In the genomic region with DNA sequence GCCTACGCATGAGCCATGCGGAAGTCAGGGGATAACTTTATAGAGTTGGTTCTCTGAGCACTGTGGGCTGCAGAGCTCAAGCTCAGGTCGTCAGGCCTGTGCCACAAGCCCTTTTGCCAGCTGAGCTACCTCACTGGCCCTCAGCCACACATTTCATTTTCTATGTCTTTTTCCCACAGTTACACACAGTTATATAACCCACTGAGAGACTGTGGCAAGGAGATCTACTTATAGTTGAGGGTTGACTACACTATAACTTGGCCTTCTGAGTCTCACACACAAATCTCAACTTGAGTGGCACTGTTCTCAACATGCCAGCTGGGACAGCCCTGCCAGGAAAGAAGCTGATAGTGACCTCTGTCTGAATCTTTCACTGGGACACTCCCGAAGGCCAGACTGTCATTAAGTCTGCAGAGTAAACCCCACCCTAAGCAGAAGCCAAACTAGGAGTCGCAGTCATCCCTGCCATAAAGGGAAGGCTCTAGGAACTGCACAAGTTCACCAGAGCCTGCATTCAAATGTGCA, we compare ENCODE assay signal across 15 mouse cellular contexts. TPM values are rescaled to one million over a fixed set of nuclear protein-coding genes. Genes with fewer than 3 reads are reported as not detected.
A peak's percentile ranks its signal among the peaks of the same experiment; 100 is the strongest.
DNase-seq lines count a peak whose midpoint lies in the region; ATAC-seq and TF ChIP-seq lines count a peak whose summit lies in the region.
"Had no signal": no experiment of that assay in that cellular context is flagged by ENCODE, and none has a peak within 500 bp of the region (broad histone marks: within the 10 kb centered on the region; RNA-seq: fewer than 3 reads in every experiment).

No protein-coding gene starts in this region.

- H3K9me3 ChIP-seq in embryonic facial prominence, embryonic 14.5 days (ENCODE audit: control insufficient read depth, low read length), result no peaks in the 10 kb centered on the region
- H3K9me3 ChIP-seq in embryonic facial prominence, embryonic 10.5 days, result no peaks in the 10 kb centered on the region
- no peaks in the 10 kb centered on the region for H3K9me3 ChIP-seq in liver, postnatal 0 days (ENCODE audit: low read length)
- no peaks in the 10 kb centered on the region for H3K9me3 ChIP-seq in heart, embryonic 14.5 days (ENCODE audit: control insufficient read depth, low read length)
- H3K9me3 ChIP-seq: embryonic facial prominence, embryonic 12.5 days; hindbrain, embryonic 15.5 days had no signal

- no peak overlapping the region for H3K4me2 ChIP-seq in embryonic facial prominence, embryonic 14.5 days (ENCODE audit: low read depth, low read length)
- H3K4me2 ChIP-seq in liver, postnatal 0 days (ENCODE audit: low read depth, low read length), result no peak overlapping the region
- H3K4me2 ChIP-seq in heart, embryonic 14.5 days (ENCODE audit: low read length), result no peak overlapping the region
- H3K4me2 ChIP-seq: embryonic facial prominence, embryonic 12.5 days; hindbrain, embryonic 15.5 days had no signal

- peak overlapping the region; percentile 39; the same call in 1 of the 2 replicates for H3K27ac ChIP-seq in embryonic facial prominence, embryonic 14.5 days (replicated peaks; ENCODE audit: low read depth, low read length)
- no peak overlapping the region for H3K27ac ChIP-seq in embryonic facial prominence, embryonic 10.5 days (replicated peaks)
- peak overlapping the region; percentile 51; the same call in 1 of the 2 replicates for H3K27ac ChIP-seq in liver, postnatal 0 days (ENCODE audit: low read depth)
- H3K27ac ChIP-seq in heart, embryonic 14.5 days (replicated peaks in 1 of 2; ENCODE audit: control insufficient read depth in 1 of 2, insufficient read depth in 1 of 2, low read depth in 2 of 2, low read length in 2 of 2), result peak overlapping the region; percentile 15 to 49; a peak in 3 of 4 replicates
- H3K27ac ChIP-seq: embryonic facial prominence, embryonic 12.5 days; hindbrain, embryonic 15.5 days had no signal

- DNase-seq in embryonic facial prominence, embryonic 14.5 days (ENCODE audit: low spot score), result no peak
- DNase-seq in embryonic facial prominence, embryonic 10.5 days (ENCODE audit: low spot score), result no peak
- no peak for DNase-seq in liver, postnatal 0 days
- no peak for DNase-seq in liver
- DNase-seq in skeletal muscle tissue, adult 2 months (ENCODE audit: low read depth, low spot score), result peak; percentile 47
- no peak for DNase-seq in cerebellum, postnatal 14 days
- DNase-seq: B cell, adult 2 months; cerebellum, adult 9-10 months; thymus, postnatal 14 days had no signal

- ATAC-seq in embryonic facial prominence, embryonic 14.5 days (ENCODE audit: low read depth), result no peak
- no peak for ATAC-seq in liver, postnatal 0 days
- no peak for ATAC-seq in heart, embryonic 14.5 days (ENCODE audit: insufficient number of reproducible peaks, insufficient read depth, low FRiP score, low read depth)
- ATAC-seq in monocyte, adult 5-6 weeks (replicated peaks; ENCODE audit: insufficient number of reproducible peaks, low FRiP score, low TSS enrichment, poor library complexity, severe bottlenecking), result no peak
- ATAC-seq: forebrain, embryonic 16.5 days had no signal

- no peak overlapping the region for H3K9ac ChIP-seq in embryonic facial prominence, embryonic 14.5 days (ENCODE audit: low read depth, low read length)
- no peak overlapping the region for H3K9ac ChIP-seq in liver, postnatal 0 days (replicated peaks)
- no peak overlapping the region; the same call in 1 of the 2 replicates for H3K9ac ChIP-seq in heart, embryonic 14.5 days (ENCODE audit: low read length)
- H3K9ac ChIP-seq: embryonic facial prominence, embryonic 12.5 days; hindbrain, embryonic 15.5 days had no signal

- H3K4me3 ChIP-seq in embryonic facial prominence, embryonic 14.5 days (ENCODE audit: low read depth, low read length), result no peak overlapping the region
- no peak overlapping the region for H3K4me3 ChIP-seq in embryonic facial prominence, embryonic 10.5 days
- H3K4me3 ChIP-seq in liver, postnatal 0 days (ENCODE audit: low read depth, low read length), result no peak overlapping the region
- H3K4me3 ChIP-seq in heart, embryonic 14.5 days (ENCODE audit: control insufficient read depth in 1 of 2, insufficient read depth in 1 of 2, low read depth in 1 of 2, low read length in 2 of 2), result no peak overlapping the region
- H3K4me3 ChIP-seq: embryonic facial prominence, embryonic 12.5 days; hindbrain, embryonic 15.5 days; myocyte had no signal

- H3K27me3 ChIP-seq in embryonic facial prominence, embryonic 14.5 days (replicated peaks; ENCODE audit: control insufficient read depth, insufficient read depth, low read length), result no peaks in the 10 kb centered on the region
- H3K27me3 ChIP-seq in embryonic facial prominence, embryonic 10.5 days (replicated peaks; ENCODE audit: low read depth, poor library complexity, severe bottlenecking), result no peaks in the 10 kb centered on the region
- no peaks in the 10 kb centered on the region for H3K27me3 ChIP-seq in liver, postnatal 0 days (ENCODE audit: insufficient read depth, low read length)
- H3K27me3 ChIP-seq in heart, embryonic 14.5 days (ENCODE audit: control insufficient read depth, insufficient read depth, low read length), result no peaks in the 10 kb centered on the region
- H3K27me3 ChIP-seq: embryonic facial prominence, embryonic 12.5 days; hindbrain, embryonic 15.5 days had no signal

- no peak for TF ChIP-seq EP300 in liver, postnatal 0 days (IDR thresholded peaks at IDR 0.05; ENCODE audit: low read depth)

- peaks cover 34% of the 10 kb centered on the region for H3K4me1 ChIP-seq in embryonic facial prominence, embryonic 14.5 days (ENCODE audit: control insufficient read depth, insufficient read depth, low read length)
- peaks cover 29% of the 10 kb centered on the region for H3K4me1 ChIP-seq in embryonic facial prominence, embryonic 10.5 days
- peaks cover 27% of the 10 kb centered on the region for H3K4me1 ChIP-seq in liver, postnatal 0 days (ENCODE audit: insufficient read depth)
- peaks cover 24 to 46% of the 10 kb centered on the region in 2 experiments for H3K4me1 ChIP-seq in heart, embryonic 14.5 days (ENCODE audit: control insufficient read depth in 2 of 2, insufficient read depth in 2 of 2, low read length in 2 of 2)

- no peaks in the 10 kb centered on the region for H3K36me3 ChIP-seq in embryonic facial prominence, embryonic 14.5 days (ENCODE audit: control insufficient read depth, insufficient read depth, low read length)
- no peaks in the 10 kb centered on the region for H3K36me3 ChIP-seq in embryonic facial prominence, embryonic 10.5 days (replicated peaks)
- H3K36me3 ChIP-seq in liver, postnatal 0 days (replicated peaks; ENCODE audit: insufficient read depth, low read length), result no peaks in the 10 kb centered on the region
- H3K36me3 ChIP-seq in heart, embryonic 14.5 days (ENCODE audit: control insufficient read depth, insufficient read depth, low read length), result no peaks in the 10 kb centered on the region
- H3K36me3 ChIP-seq: embryonic facial prominence, embryonic 12.5 days; hindbrain, embryonic 15.5 days had no signal

- no peak for TF ChIP-seq CTCF in liver, postnatal 0 days (IDR thresholded peaks at IDR 0.05; ENCODE audit: low read depth)

- 79% methylated on average over 5 of the region's 5 CpGs for WGBS in embryonic facial prominence, embryonic 14.5 days
- WGBS in embryonic facial prominence, embryonic 10.5 days, result 86% methylated on average over 5 of the region's 5 CpGs
- WGBS in liver, postnatal 0 days (ENCODE audit: insufficient replicate concordance), result 63% methylated on average over 5 of the region's 5 CpGs
- WGBS in heart, embryonic 14.5 days, result 62% methylated on average over 5 of the region's 5 CpGs

RNA-seq across cellular contexts. Expression of a gene that starts 44.1 kb away (rescaled TPM):
- 197 and 221 TPM in 2 replicates for polyA plus RNA-seq in embryonic facial prominence, embryonic 14.5 days (2014; fragmentation: Nextera tagmentation; extraction: Ambion mirVana)
- 217 and 227 TPM in 2 replicates for polyA plus RNA-seq in embryonic facial prominence, embryonic 10.5 days (2016; fragmentation: Nextera tagmentation; extraction: Ambion mirVana)
- polyA plus RNA-seq in liver, postnatal 0 days (2015; fragmentation: Nextera tagmentation; extraction: Ambion mirVana), result 90.7 and 94.5 TPM in 2 replicates
- polyA plus RNA-seq in heart, embryonic 14.5 days (2014; fragmentation: Nextera tagmentation; extraction: Ambion mirVana), result 276 and 286 TPM in 2 replicates
- 454 to 494 TPM (median 475 TPM) in 3 replicates for total RNA-seq in monocyte, adult 5-6 weeks (2017)
